Mouse (Mus musculus) heart, embryonic 13.5 days (tissue): ENCODE results near the gene Zbtb24. TPM values are rescaled to one million over a fixed set of nuclear protein-coding genes. Genes with fewer than 3 reads are reported as not detected.
A peak's percentile ranks its signal among the peaks of the same experiment; 100 is the strongest.
"Not testable (repeated sequence)": the region's sequence is repeated elsewhere in the genome, so short reads cannot be mapped to it uniquely, and the experiment has no call there.

Source experiments
- ATAC-seq: fragments of 200-750 bp; cut with Nextera tagmentation; 2 replicates; pipeline ENCODE4 v1.8.0; 2017; ENCODE audit warnings: moderate TSS enrichment; ENCODE audit not compliant: insufficient number of reproducible peaks, low FRiP score, low TSS enrichment; ENCODE audit errors: extremely low read depth
- H3K27ac ChIP-seq: fragments of 300-500 bp; sonication (generic); replicated peaks from 2 replicates; pipeline ENCODE4 v1.5.1; 2015; ENCODE audit warnings: moderate library complexity, mild to moderate bottlenecking, inconsistent platforms
- H3K27me3 ChIP-seq: fragments of 300-500 bp; sonication (generic); replicated peaks from 2 replicates; pipeline ENCODE4 v1.6.1; 2015; ENCODE audit warnings: mild to moderate bottlenecking, inconsistent platforms
- H3K36me3 ChIP-seq: fragments of 300-500 bp; sonication (generic); 2 replicates; pipeline ENCODE4 v1.6.1; 2015; ENCODE audit warnings: mild to moderate bottlenecking, inconsistent platforms
- H3K4me1 ChIP-seq: fragments of 300-500 bp; sonication (generic); 2 replicates; pipeline ENCODE4 v1.6.1; 2015; ENCODE audit warnings: inconsistent platforms
- H3K4me2 ChIP-seq: fragments of 300-500 bp; sonication (generic); 2 replicates; pipeline ENCODE4 v1.6.1; 2015; ENCODE audit warnings: inconsistent platforms, mild to moderate bottlenecking, moderate library complexity
- H3K4me3 ChIP-seq: fragments of 300-500 bp; sonication (generic); 2 replicates; pipeline ENCODE4 v1.5.1; 2015; ENCODE audit warnings: moderate library complexity, mild to moderate bottlenecking, inconsistent platforms
- H3K9ac ChIP-seq: fragments of 300-500 bp; sonication (generic); 2 replicates; pipeline ENCODE4 v1.6.1; 2015; ENCODE audit warnings: inconsistent platforms, mild to moderate bottlenecking, moderate library complexity
- H3K9me3 ChIP-seq: fragments of 300-500 bp; sonication (generic); 2 replicates; pipeline ENCODE4 v1.6.1; 2016; ENCODE audit warnings: inconsistent platforms
- WGBS: fragments of 180-500 bp; shearing (Covaris S2); methylation state at CpG from one replicate; pipeline ENCODE4 v1.1.7; 2015; ENCODE audit warnings: mixed read lengths; 5-methylcytosine and 5-hydroxymethylcytosine counted together
- polyA plus RNA-seq: library from polyadenylated mRNA; unstranded; fragments of >200 nt; fragmentation: Nextera tagmentation; extraction: Ambion mirVana; gene quantifications from 2 replicates; pipeline ENCODE4 v1.2.1, GENCODE M21; 2015

Gene Zbtb24
- 11.2 and 11.3 TPM in 2 replicates for polyA plus RNA-seq

DNA sequence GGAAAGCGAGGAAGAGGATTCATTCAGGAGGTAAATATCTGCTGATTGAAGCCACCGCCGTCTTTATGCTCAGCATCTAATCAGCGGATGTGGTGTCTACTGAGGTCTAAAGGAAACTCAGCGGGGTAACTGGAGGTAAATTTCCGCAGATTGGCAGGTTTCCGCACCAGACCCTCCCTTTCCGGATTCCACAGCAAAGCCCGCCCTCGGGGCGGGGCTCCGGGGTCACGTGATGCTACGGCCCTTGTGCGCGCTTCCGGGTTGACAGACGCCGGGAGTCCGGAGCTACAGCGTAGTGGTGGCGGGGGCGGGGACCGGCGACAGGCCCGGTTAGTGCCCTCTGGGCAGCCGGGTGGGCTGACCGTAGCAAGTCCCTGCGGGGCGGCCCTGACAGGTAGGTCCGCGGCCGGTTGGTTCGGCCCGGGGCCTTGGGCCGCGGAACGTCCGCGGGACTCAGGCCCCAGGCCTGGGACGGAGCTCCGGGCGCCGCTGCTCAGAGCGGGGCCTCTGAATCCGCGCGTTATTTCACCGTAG, at the start of gene Zbtb24:
Gene Zbtb24, plus strand, starts transcription at position 247 of the 534 bp plus-strand sequence.
- H3K4me2 ChIP-seq = peak within 1 kb of the TSS; percentile 86
- under 1% methylated on average over 49 of the region's 49 CpGs for WGBS
- peak within 1 kb of the TSS; percentile 96 for H3K9ac ChIP-seq
- peak within 1 kb of the TSS; percentile 95 for H3K4me3 ChIP-seq
- 0 out of 2 replicates have a peak, but pooled peaks cover 6% of the 10 kb centered on the region for H3K27me3 ChIP-seq
- peak; percentile 94 for ATAC-seq
- no peaks in the 10 kb centered on the region for H3K9me3 ChIP-seq
- H3K36me3 ChIP-seq = peaks cover 37% of the 10 kb centered on the region
- H3K27ac ChIP-seq = peak within 1 kb of the TSS; percentile 80
- H3K4me1 ChIP-seq = peaks cover 34% of the 10 kb centered on the region

DNA sequence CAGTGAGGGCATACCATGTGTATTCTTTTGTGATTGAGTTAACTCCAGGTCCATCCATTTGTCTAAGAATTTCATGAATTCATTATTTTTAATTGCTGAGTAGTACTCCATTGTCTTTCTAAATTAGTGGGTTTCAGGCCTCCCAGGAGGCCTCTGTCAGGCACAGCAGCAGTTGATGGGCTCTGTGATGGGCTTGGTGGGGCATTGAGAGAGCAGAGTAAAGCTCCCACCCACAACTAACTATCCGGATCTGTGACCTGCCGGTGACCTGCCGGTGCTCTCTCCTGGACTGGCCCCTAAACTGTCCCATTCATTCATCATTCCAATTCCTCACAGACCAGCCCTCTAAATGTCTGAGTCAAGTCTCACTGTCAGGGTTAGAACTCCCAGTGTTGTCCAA, 49.1 kb upstream of the Zbtb24 start:
- WGBS = 89% methylated on average over 3 of the region's 3 CpGs

GRCm38 (mm10) chr10:41403364-41403763, 46.8 kb upstream of the Zbtb24 start:
- ATAC-seq = no peak
- Histone ChIP-seq H3K9ac (no peak overlapping the region), H3K36me3 (no peaks in the 10 kb centered on the region), H3K4me2 (no peak overlapping the region), H3K4me1 (peaks cover 11% of the 10 kb centered on the region), H3K4me3 (no peak overlapping the region), H3K9me3 (no peaks in the 10 kb centered on the region), H3K27ac (0 out of 2 replicates have a peak overlapping the region, but pooled peaks have one; percentile 15), H3K27me3 (no peaks in the 10 kb centered on the region)
- WGBS = 53% methylated on average over 2 of the region's 2 CpGs

More for the DNA sequence above, 49.1 kb upstream of the Zbtb24 start:
- no peak for ATAC-seq
- Histone ChIP-seq H3K27me3 (no peaks in the 10 kb centered on the region), H3K9me3 (no peaks in the 10 kb centered on the region), H3K36me3 (no peaks in the 10 kb centered on the region), H3K4me2 (no peak overlapping the region), H3K4me3 (no peak overlapping the region), H3K4me1 (peaks cover 11% of the 10 kb centered on the region), H3K27ac (no peak overlapping the region), H3K9ac (no peak overlapping the region)

- Histone ChIP-seq H3K9ac (0 out of 2 replicates have a peak overlapping the region, but pooled peaks have one; percentile 28), H3K4me2 (no peak overlapping the region), H3K9me3 (no peaks in the 10 kb centered on the region), H3K27ac (0 out of 2 replicates have a peak overlapping the region, but pooled peaks have one; percentile 15), H3K4me1 (peaks cover 11% of the 10 kb centered on the region), H3K4me3 (no peak overlapping the region), H3K27me3 (no peaks in the 10 kb centered on the region), H3K36me3 (no peaks in the 10 kb centered on the region)
- no peak for ATAC-seq
- 32% methylated on average over 3 of the region's 3 CpGs for WGBS
These were observed 46.1 kb upstream of the Zbtb24 start for GRCm38 (mm10) chr10:41403893-41404612.

GRCm38 (mm10) chr10:41410176-41410575, 40.0 kb upstream of the Zbtb24 start:
- H3K4me1 ChIP-seq, H3K27me3 ChIP-seq, H3K36me3 ChIP-seq, ATAC-seq, H3K27ac ChIP-seq, H3K4me3 ChIP-seq, H3K9ac ChIP-seq, H3K4me2 ChIP-seq: not testable (repeated sequence)
- peaks cover 24% of the 10 kb centered on the region for H3K9me3 ChIP-seq
- WGBS = 85% methylated on average over 4 of the region's 4 CpGs

DNA sequence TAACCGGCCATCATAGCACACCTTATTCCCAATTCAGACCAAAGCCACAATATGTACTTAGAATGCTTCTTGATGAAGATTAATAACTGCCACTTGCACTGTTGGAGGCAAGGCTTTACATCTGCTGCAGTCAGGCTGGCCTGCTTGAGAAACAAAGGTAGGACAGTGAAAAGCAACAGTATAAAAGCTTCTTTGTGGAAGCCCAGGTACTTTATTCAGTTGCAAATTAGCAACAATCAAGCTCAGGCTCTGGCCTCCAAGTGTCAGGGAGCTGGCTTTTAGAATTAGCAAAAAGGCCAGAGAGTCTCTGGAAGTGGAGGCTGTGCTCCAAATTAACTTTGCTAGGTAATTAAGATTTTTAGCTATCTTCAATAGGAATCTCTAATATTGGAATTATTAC, 39.4 kb upstream of the Zbtb24 start:
- not testable (repeated sequence) for H3K4me2 ChIP-seq, ATAC-seq, H3K27me3 ChIP-seq, H3K27ac ChIP-seq, H3K9ac ChIP-seq, H3K4me3 ChIP-seq, H3K4me1 ChIP-seq, H3K36me3 ChIP-seq
- 83% methylated on average over 1 of the region's 1 CpGs for WGBS
- H3K9me3 ChIP-seq = peaks cover 30% of the 10 kb centered on the region

- peaks cover 50% of the 10 kb centered on the region for H3K9me3 ChIP-seq
- ATAC-seq, H3K36me3 ChIP-seq, H3K9ac ChIP-seq, H3K4me3 ChIP-seq, H3K4me1 ChIP-seq, H3K27me3 ChIP-seq, H3K4me2 ChIP-seq, H3K27ac ChIP-seq: not testable (repeated sequence)
- WGBS = 76% methylated on average over 1 of the region's 1 CpGs
These were observed 36.7 kb upstream of the Zbtb24 start for GRCm38 (mm10) chr10:41413471-41413870.

- peaks cover 42% of the 10 kb centered on the region for H3K9me3 ChIP-seq
- H3K4me1 ChIP-seq, H3K4me2 ChIP-seq, ATAC-seq, H3K27ac ChIP-seq, H3K9ac ChIP-seq, H3K27me3 ChIP-seq, H3K36me3 ChIP-seq, H3K4me3 ChIP-seq: not testable (repeated sequence)
- WGBS = 82% methylated on average over 2 of the region's 2 CpGs
These were observed 34.8 kb upstream of the Zbtb24 start for GRCm38 (mm10) chr10:41415368-41415767.

- H3K9ac ChIP-seq = no peak overlapping the region
- ATAC-seq = no peak
- WGBS = 42% methylated on average over 9 of the region's 9 CpGs
These were observed 29.5 kb upstream of the Zbtb24 start for GRCm38 (mm10) chr10:41420496-41421200.

DNA sequence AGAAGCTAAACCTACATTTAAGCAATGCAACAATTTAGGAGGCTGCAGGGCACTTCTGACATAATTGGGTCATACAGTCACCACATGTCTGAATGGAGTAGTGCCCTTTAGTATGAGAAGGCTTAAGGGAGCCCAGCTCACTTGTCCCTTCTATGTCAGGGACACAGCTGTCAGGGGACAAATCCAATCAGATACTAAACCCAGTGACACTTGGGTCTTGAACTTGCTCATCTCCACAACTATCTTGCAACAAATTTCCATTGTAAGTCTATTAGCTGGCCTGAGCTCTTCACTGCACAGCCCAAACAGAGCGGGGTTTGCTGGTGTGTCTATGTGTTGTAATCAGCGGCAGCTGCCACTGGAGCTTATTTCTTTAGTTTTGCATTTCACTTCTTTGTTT, 26.5 kb upstream of the Zbtb24 start:
- Histone ChIP-seq H3K9ac (no peak overlapping the region), H3K9me3 (no peaks in the 10 kb centered on the region), H3K4me3 (no peak overlapping the region), H3K4me1 (peaks cover 14% of the 10 kb centered on the region), H3K27me3 (peaks cover 27% of the 10 kb centered on the region; the same call in 1 of the 2 replicates), H3K36me3 (no peaks in the 10 kb centered on the region), H3K27ac (no peak overlapping the region), H3K4me2 (no peak overlapping the region)
- 77% methylated on average over 2 of the region's 2 CpGs for WGBS
- no peak for ATAC-seq

More at GRCm38 (mm10) chr10:41420496-41421200, 29.5 kb upstream of the Zbtb24 start:
- Histone ChIP-seq H3K36me3 (no peaks in the 10 kb centered on the region), H3K27ac (no peak overlapping the region), H3K4me1 (peaks cover 14% of the 10 kb centered on the region), H3K27me3 (peaks cover 22% of the 10 kb centered on the region; the same call in 1 of the 2 replicates), H3K9me3 (peaks cover 21% of the 10 kb centered on the region), H3K4me2 (peak overlapping the region; percentile 20; the same call in 1 of the 2 replicates), H3K4me3 (no peak overlapping the region)

GRCm38 (mm10) chr10:41426368-41426767, 23.8 kb upstream of the Zbtb24 start:
- WGBS = 47% methylated on average over 6 of the region's 6 CpGs
- Histone ChIP-seq H3K4me3 (no peak overlapping the region), H3K9me3 (no peaks in the 10 kb centered on the region), H3K9ac (no peak overlapping the region), H3K36me3 (no peaks in the 10 kb centered on the region), H3K4me1 (no peaks in the 10 kb centered on the region), H3K4me2 (no peak overlapping the region), H3K27ac (no peak overlapping the region), H3K27me3 (peaks cover 23% of the 10 kb centered on the region; the same call in 1 of the 2 replicates)
- no peak for ATAC-seq
